Mouse (Mus musculus) left cerebral cortex, postnatal 14 days (tissue): ENCODE data around the gene Hpse2. TPM values are rescaled to one million over a fixed set of nuclear protein-coding genes. Genes with fewer than 3 reads are reported as not detected.

Source experiments
- DNase-seq, 2 experiments: peaks; one replicate each; pipeline ENCODE4 v3.0.0; 2021 to 2022; ENCODE audit warnings: low spot score in 2 of 2, mixed read lengths in 1 of 2
- intact Hi-C: fragments of 180-260 bp; cut with DNase I; formaldehyde crosslinking; loops from one replicate; pipeline ENCODE4 v1.15.1; 2025
- total RNA-seq, 2 experiments: library from RNA; stranded (reverse); gene quantifications; 2 replicates each; pipeline ENCODE4 v1.2.3; 2021

Gene Hpse2
- total RNA-seq, 2 experiments from 2014 or later: 0.18 to 0.27 TPM

DNA sequence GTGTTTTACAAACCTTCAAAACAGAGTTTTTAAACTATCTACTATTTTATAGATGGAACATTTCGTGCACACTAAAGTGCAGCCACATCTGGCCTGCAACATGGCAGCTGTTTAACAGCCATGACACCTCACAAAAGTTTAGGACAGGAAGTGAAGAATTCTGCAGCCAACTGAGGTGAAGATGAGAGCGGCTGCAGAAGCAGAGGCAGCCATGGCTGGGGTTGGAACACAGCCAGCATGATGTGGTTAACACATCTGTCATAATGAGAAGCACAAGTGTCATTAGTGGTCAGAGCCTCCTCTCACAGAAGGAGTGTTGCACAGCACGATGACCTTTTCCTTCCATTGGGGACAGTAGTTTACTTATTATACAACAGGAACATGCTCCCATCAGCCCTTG lies 194.6 kb downstream of the Hpse2 start:
- DNase-seq: no peak
- intact Hi-C loops: no loop called here

DNA sequence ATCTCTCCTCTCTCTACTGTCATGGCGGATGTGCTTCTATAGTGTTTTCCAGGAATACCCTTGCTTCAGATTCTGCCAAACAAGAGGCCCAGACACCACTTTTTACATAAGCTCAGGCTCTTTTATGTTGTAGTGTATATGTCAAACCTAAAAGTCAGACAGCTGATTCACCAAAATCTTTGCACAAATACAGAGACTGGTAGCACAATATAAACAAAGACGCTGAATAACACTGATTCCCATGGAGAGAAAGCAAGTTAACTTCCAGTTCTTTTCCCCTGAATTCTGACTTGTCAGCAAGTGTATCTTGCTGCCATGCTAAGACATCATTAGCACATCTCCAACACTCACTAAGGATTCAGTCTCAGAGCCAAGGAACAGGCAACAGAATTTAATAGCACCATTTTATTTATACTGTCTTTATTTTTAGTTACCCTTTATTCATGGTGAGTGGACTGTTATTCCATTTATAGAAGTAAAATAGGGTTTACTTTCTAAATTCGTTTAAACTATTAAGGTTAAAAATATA lies 212.7 kb downstream of the Hpse2 start:
- intact Hi-C loops: no loop called here
- no peak for DNase-seq

DNA sequence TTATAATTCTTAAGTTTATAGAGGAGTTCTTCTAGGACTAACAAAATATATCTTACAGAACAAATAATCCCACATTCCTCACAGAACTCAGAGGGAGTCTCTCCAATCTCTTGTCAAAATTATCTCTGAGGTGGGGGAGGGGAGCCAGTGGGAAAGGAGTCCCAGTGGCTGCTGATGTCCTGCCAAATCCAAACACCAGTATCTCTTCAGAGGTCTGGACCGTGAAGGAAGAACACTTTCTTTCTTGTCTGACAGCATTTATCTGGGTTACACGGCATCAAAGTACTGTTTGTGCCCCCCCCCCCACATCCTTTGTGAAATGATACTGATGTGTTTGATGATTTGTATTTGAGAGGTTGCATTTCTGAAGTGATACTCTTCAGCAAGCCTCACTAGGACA lies 213.3 kb downstream of the Hpse2 start:
- intact Hi-C loops: no loop called here
- no peak for DNase-seq

DNA sequence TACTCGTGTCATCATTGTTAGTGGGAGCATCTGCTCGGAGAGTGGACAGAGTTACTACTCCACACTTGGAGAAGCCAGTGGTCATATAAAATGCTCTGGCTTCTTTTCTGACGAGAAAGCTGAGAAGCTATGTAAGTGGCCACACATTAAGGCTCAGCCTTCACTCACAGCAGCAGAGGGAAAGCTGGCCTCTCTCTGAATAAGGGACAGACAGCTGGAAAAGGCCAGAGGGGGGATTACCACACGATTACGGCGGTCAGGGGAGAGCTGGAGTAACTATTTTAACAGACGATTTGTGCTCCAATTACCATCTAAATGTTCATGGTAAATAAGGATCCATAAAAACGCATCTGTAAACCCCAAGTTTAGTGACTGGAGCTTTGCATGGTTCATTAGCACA lies 232.1 kb downstream of the Hpse2 start:
- no peak for DNase-seq
- intact Hi-C loops: no loop called here

DNA sequence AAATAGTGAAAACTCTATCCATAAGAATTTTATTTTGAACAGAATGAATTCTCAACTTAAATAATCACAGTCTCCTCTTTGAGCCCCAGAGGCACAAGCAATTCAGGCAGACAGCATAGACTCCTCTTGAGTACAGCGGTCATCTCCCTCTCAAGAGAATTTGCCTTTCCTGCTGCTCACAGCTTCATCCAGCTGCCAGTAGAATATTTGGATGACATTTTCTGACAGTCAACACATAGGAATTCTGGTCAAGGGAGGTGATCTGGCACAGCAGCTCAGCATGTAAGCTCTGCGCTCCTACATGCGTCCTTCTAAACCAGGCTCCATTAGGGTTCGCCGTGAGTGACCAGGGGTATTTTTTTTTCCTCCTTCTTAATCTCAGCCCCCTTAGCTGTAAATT lies 232.6 kb downstream of the Hpse2 start:
- intact Hi-C loops: no loop called here
- DNase-seq: no peak

DNA sequence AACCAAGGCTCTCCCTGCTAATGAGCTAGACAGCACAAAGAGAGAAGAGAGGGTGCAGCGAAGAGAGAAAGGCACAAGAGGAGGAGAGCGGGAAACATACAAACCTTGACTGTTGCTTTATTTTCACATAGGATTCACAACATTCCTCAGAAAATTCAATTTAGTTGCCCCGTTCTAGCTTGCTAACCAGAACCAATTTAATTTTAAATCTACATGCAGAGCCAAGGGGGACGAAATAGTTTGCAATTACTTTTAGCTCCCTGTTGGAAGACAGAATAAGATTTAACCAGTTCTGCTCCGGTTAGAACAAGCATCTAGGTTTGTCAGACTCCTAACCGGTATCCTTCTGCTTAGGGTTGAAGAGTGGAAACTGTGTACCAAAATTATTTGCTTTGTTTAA lies 240.3 kb downstream of the Hpse2 start:
- intact Hi-C loops: no loop called here
- no peak for DNase-seq

DNA sequence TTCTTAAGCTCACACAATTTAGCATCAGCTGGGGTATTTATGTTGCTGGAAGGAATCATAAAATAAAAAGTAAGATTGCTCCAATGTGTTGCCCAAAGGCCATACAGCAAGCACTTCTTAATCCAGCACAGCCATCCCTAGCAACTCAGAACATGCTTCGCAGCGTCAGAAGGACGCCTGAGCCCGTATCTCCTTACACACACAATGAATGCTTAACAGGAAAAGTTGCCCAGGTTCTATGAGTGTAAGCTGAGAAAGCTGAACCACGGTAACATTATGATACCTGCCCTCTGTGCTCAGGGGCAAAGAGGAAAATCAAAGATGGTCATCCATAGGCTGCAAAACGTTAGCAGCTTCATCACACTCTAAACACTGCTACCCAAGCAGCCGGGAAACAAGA lies 241.3 kb downstream of the Hpse2 start:
- intact Hi-C loops: no loop called here
- no peak for DNase-seq

DNA sequence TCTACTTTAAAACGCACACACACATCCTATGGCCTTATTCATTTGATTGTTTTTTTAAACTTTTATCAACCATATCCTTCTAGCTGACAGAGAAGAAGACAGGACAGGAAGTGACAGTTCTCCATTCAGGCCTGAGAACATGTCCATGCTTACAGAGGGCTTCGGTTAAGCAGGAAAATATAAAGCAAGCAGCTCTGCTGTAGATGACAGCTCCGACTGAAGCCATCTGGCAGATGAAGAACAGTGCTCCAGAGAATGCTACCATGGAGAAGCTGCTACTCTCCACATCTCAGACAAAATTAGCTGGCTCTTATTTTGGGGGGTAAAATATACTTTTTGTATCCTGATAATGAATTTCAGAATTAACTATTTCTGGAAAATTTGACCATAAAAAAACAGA lies 246.5 kb downstream of the Hpse2 start:
- intact Hi-C loops: no loop called here
- peak; percentile 1 to 9 for DNase-seq

DNA sequence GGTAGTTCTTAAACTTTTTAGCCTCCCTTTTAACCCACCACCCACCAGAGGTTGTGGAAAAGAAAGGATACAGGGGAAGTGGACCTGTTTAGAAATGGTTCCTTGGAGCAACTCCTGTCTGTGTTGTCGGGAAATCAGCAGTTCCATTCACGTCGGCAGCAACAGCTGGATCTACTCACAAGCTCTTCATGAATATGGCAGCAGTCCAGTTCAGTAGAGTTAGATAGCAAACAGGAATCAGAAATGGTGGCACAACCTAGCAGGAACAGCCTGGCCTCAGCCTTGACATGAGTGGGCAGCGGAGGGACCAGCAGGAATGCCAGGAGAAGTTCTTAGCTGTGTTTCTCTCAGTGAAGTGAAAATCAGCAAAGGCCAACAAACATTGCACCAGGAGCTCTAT lies 278.4 kb downstream of the Hpse2 start:
- intact Hi-C loops: no loop called here
- DNase-seq: no peak

DNA sequence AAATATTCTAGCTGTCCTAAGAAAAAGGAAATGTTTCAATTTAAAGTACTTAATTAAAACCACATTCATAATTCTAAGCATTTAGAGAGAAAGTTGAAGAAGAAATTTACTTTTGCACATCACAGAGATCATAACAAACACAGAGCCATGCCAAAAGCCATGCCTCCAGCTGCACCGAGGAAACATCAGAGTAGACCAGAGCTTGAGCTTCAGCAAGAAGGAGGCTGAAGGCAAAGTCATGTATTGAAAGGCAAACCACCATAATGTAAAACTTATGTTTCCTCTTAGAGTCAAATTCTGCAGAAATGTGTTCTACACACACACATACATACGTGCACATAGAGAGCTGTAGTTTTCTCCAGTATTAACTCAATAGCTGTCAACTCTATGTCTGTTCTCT lies 291.2 kb downstream of the Hpse2 start:
- intact Hi-C loops: no loop called here
- DNase-seq: no peak

DNA sequence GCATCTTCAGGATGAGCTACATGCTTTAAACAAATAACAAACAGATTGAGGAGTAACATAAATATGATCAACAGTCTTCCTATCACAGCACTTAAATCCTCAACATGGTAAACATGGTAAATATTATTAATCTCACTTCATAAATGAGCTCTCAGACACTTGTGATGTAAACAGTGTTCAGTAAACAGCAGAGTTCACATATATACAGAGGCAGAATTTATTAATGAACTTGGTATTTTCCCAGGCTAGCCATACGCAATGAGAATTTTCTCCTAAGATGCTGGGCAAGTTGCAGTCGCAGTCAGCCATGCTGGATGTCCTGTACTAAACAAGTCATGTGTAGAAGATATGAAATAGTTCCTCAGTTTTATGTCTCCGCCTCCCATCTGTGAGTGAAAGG lies 300.9 kb downstream of the Hpse2 start:
- DNase-seq: no peak
- intact Hi-C loops: no loop called here

DNA sequence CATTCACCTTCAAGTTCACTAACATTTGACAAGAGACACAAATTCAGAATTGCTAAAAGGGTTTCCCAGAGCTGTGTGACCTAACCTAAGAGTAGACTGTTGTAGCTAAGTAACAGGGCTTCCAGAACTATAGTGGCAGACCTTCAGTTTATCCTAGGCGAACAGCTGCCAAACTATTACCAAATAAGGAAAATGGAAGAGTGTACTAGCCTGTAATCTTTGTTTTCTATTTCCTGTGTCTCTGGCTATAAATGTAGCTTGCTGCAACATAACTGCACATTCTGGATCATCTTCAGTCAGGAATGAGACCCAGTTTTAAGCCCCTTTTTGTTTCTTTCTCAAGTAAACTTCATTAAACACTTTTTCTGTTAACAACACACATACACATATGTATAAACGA lies 324.0 kb downstream of the Hpse2 start:
- intact Hi-C loops: no loop called here

DNA sequence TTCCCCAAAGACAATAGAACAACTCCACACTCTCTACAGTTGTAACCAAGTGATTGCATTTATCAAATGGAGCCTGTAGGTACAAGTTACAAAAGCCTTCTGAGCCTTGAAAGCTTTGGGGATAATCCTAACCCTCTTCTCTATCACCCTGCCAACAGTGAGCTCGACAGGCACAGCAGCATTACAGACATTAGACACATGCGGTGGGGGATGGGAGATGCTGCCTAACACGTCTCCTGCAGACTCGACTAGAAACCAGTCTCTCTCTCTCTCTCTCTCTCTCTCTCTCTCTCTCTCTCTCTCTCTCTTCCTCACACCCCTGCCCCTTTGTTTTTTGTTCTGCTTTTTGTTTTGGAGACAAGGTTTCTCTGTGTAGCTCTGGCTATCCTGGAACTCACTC lies 343.6 kb downstream of the Hpse2 start:
- intact Hi-C loops: no loop called here
- no peak for DNase-seq

More for the DNA sequence above, 324.0 kb downstream of the Hpse2 start:
- no peak for DNase-seq

DNA sequence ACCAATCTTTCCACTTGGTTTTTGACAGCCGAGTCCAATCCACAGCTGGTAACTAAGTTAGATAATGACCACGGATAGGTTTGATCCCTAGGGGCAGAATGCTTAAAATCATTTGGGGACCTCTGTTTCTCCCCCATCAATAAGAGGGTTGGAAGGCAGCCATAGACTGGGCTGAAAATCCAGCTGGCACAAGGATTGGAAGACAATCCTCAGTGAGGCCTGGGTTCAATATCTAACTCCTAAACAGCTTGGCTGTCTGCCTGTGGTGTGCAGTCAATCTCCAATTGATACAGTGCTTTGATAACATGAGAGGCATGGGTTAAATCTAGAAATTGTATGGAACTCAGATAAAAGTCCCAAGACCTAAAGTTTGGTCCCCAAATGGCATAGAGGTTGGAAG lies 345.4 kb downstream of the Hpse2 start:
- intact Hi-C loops: no loop called here
- DNase-seq: no peak

DNA sequence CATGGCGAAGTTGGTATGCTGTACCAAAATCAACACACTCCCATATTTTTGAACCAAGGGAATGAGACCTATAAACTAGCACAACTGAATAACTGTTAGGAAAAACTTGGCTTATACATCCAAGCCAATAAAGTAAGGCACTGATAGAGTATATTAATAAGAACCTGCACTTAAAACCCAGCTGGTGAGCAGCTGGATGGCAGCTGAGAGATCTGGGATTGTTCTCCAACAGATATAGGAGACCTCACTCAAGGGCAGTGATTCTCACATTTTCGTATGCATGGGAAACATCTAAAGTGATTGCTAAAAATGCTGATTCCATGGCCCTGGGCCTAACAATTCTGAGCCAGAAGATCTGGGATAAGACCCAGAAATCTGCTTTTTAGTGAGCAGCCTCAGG lies 345.9 kb downstream of the Hpse2 start:
- intact Hi-C loops: no loop called here
- DNase-seq: no peak

DNA sequence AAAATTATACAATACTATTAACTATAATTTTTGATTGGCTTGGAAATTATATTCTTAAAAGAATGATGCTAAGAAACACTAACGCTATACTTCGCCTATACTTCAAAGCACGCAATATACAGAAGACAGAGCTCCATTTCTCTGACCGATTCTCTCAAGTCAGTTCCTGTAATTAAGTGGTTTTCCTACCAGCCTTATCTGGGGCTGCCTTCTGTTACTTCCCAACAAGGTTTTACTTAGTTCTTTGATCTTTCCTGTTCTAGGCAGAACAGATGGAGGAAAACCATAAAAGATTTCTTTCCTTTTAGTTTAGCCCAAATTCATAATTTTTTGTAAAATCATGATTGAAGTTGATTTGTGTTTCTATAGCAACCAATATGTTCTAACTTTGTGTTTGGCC lies 351.8 kb downstream of the Hpse2 start:
- intact Hi-C loops: no loop called here

DNA sequence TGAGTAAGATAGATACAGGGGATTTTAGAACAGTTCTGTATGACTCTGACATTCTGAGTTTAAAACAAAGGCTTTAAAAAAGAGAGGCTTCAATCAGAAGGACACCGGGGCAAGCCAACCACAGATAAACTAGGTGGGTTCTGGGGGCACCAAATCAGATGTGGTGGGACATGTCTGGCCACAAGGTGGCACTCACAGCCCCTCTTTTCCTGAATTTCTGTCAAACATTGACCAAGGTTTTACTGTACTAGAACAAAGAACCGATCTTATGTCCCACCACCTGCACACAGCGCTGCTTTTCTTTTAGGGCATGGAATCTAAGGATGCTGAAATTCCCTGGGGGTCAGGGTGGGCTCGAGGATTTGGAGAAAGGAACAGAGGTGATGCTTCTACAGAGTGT lies 360.9 kb downstream of the Hpse2 start:
- DNase-seq: peak; percentile 15 to 46
- intact Hi-C loops: loop anchor here (10.0 kb wide), 2 partner anchors 233 to 367 kb away; no protein-coding TSS in a partner anchor

More for the DNA sequence above, 351.8 kb downstream of the Hpse2 start:
- no peak for DNase-seq

DNA sequence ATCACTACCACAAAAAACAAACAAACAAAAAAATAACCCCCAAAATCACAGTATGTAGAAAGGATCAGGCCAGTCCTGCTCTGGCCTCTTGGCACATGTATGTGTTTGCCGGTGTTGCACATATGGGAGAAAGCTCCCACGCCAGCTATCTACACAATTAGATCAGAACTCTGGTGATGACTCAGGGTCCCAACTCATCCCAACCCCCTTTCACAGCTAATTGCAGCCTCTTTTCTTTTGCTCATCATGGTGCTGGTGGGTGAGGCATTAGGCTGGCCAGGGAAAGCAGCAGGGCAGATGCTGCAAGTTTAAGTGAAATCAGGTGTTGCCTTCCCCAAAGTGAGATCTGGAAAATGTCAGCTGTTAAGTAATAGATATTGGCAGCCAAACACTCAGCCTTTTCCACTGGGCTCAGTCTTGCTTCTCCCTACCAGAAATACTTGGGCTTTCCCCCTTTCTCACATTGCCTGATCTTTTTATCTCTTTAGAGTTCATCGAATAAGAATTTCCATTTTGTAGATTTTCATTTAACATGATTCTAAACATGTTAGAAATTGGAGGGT lies 365.5 kb downstream of the Hpse2 start:
- intact Hi-C loops: loop anchor here (10.0 kb wide), 2 partner anchors 228 to 372 kb away; no protein-coding TSS in a partner anchor
- no peak for DNase-seq

DNA sequence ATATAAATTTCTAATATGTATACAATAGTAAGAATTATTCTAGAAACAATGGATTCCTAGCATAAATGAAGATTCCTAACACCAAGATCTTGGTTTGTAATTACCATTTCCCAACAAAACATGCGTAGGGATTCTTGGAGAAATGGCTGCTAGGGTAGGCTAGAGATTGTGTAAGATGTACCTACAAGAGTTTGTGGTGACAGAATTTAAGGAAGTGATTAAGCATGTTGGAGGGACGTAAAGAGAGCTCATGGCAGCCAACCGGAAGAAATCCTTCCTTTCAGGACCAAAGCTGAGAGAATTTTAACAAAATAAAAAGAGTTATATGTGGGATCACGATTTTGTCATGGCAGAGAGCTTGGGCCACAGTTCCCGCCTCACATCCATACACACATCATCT lies 369.4 kb downstream of the Hpse2 start:
- intact Hi-C loops: no loop called here

DNA sequence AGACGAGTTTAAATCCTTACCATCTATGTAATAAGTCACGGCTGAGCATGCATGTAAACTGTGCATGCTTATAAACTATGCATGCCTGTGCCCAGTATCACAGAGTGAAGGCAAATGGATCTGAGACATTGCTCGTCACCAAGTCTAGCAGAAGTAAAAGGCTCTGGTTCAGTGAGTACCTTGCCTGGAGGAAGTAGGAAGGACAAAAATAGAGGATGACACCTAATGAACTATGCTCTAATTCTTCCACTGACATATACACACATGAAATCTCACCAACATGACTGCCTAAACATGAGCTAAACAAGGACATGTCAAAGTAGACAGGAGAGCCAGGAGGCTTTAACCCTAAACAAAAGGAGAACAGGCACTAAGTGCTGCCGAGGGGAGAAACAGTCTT lies 391.7 kb downstream of the Hpse2 start:
- DNase-seq: no peak
- intact Hi-C loops: no loop called here

More for the DNA sequence above, 369.4 kb downstream of the Hpse2 start:
- DNase-seq: no peak

DNA sequence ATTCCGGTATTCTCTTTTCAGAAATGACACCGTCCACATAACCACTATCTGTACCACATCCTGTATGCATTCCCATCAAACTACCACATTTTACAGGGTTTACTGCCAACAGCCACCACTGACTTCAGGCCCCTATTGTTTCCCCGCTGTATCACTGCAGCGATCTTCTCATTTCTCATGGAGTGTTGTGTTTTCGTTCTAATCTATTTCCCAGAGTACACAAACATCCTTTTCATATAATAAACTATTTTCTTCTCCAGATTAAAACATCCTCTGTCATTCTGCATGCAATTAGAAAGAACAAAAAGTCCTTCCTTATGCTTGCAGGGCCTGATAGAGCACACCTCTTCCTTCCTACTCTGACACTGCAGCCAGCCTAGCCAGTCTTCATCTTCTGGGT lies 399.3 kb downstream of the Hpse2 start:
- intact Hi-C loops: no loop called here
- DNase-seq: no peak

DNA sequence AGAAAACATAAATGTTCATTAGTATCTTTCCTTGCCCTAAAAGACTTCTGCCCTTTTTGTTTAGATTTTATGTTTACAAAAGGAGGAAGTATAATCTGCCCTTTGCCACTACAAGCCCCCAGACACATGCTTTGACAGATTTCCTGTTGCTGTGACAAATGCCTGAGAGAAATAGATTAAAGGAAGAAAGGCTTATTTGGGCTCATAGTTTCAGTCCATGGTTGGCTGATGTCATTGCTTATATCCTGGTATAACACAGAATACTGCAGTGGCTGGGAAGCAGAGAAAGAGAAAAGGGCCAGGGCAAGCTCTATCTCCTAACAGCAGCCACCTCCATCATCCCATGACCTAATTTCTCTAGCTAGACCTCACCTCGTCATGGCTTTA lies 401.8 kb downstream of the Hpse2 start:
- intact Hi-C loops: no loop called here
- DNase-seq: no peak
